Mouse (Mus musculus): ENCODE measurements at regions not wholly inside any gene's neighbourhood (a gene's known extent, or its start where the extent isn't known, plus 50 kb on each side); places are given as distances from the start of the nearest gene placed in this dataset.

DNA sequence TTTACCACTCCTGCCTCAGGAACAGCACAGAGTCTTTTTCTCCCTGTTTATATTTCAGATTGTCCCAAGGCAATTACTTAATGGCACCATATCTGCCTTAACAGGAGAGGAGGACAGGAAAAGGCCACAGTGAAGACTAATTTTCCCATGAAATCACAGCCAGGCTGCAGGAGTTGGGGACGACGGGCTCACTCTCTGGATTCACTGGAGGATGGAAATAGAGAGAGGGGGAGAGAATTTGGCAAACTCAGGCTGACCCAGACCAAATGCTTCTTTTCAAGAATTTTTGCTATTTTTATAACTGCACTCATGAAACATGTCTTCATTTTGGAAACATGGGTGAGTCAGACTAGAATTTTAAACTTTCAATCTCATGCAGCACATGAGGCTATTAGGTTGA lies 250.9 kb downstream of the Gm11361 start:
- Histone ChIP-seq H3K9me3 (ENCODE audit: control insufficient read depth, low read length) (no peaks in the 10 kb centered on the region), H3K36me3 (ENCODE audit: control insufficient read depth, insufficient read depth, low read length) (no peaks in the 10 kb centered on the region), H3K4me2 (replicated peaks; ENCODE audit: low read depth, low read length) (no peak overlapping the region), H3K4me3 (ENCODE audit: low read length) (no peak overlapping the region), H3K27ac (ENCODE audit: low read depth, low read length) (peak overlapping the region; percentile 38; the same call in 1 of the 2 replicates), H3K9ac (ENCODE audit: low read depth, low read length) (no peak overlapping the region), H3K27me3 (ENCODE audit: control insufficient read depth, insufficient read depth, low read length) (no peaks in the 10 kb centered on the region), H3K4me1 (ENCODE audit: control insufficient read depth, insufficient read depth, low read length) (no peaks in the 10 kb centered on the region)
- WGBS, result 36% methylated on average over 2 of the region's 2 CpGs
- no peak for ATAC-seq (ENCODE audit: low FRiP score, low TSS enrichment)

DNA sequence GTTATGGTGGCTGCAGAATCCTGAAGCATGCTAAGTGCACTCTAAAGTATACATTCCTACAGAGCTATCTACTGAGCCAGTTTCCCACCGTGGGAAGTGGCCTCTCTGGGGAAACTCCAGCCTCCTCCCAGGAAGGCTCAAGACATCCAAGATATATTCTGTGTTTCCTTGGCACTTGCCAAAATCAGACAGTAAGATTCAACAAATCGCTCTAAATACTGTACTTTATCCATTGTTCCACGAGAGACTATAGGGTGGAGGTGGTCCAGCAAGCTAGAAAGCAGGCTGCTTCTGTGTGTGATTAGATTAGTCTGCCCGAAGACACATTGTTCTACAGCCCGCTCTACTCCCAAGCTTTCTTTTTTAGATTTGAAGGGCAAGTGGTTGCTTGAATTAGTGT lies 250.5 kb downstream of the Gm11361 start:
- Histone ChIP-seq H3K27ac (ENCODE audit: low read depth, low read length) (peak overlapping the region; percentile 38; the same call in 1 of the 2 replicates), H3K36me3 (ENCODE audit: control insufficient read depth, insufficient read depth, low read length) (no peaks in the 10 kb centered on the region)
- WGBS, result 63% methylated on average over 5 of the region's 5 CpGs

DNA sequence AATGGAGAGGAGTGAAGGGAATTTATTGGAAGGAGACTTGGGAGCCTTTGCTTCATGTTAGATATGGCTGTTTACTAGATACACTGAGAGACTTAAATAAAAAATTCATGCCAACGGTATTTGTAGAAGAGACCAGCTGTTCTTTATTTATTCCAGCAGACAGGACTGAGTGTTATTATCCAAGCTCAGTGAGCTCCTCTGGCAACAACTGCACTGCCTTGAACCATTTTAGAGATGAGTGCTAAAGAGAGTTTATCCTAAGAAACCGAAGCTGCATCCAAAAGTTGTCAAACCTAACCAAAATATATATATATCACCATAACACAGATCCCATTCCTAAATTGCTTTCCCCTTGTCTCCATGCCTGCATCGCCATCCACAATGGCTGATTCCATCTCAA lies 247.0 kb downstream of the Gm11361 start:
- Histone ChIP-seq H3K36me3 (ENCODE audit: control insufficient read depth, insufficient read depth, low read length) (no peaks in the 10 kb centered on the region), H3K9me3 (ENCODE audit: control insufficient read depth, low read length) (no peaks in the 10 kb centered on the region), H3K4me1 (ENCODE audit: control insufficient read depth, insufficient read depth, low read length) (peaks cover 4% of the 10 kb centered on the region; the same call in 1 of the 2 replicates), H3K27ac (ENCODE audit: low read depth, low read length) (no peak overlapping the region), H3K9ac (ENCODE audit: low read depth, low read length) (no peak overlapping the region), H3K27me3 (ENCODE audit: control insufficient read depth, insufficient read depth, low read length) (no peaks in the 10 kb centered on the region), H3K4me2 (replicated peaks; ENCODE audit: low read depth, low read length) (no peak overlapping the region), H3K4me3 (ENCODE audit: low read length) (no peak overlapping the region)
- WGBS, result 85% methylated on average over 3 of the region's 3 CpGs
- ATAC-seq (ENCODE audit: low FRiP score, low TSS enrichment), result no peak

More for the DNA sequence above, 250.5 kb downstream of the Gm11361 start:
- no peak for ATAC-seq (ENCODE audit: low FRiP score, low TSS enrichment)
- Histone ChIP-seq H3K4me2 (replicated peaks; ENCODE audit: low read depth, low read length) (no peak overlapping the region), H3K27me3 (ENCODE audit: control insufficient read depth, insufficient read depth, low read length) (no peaks in the 10 kb centered on the region), H3K9me3 (ENCODE audit: control insufficient read depth, low read length) (no peaks in the 10 kb centered on the region), H3K9ac (ENCODE audit: low read depth, low read length) (no peak overlapping the region), H3K4me1 (ENCODE audit: control insufficient read depth, insufficient read depth, low read length) (no peaks in the 10 kb centered on the region), H3K4me3 (ENCODE audit: low read length) (no peak overlapping the region)

DNA sequence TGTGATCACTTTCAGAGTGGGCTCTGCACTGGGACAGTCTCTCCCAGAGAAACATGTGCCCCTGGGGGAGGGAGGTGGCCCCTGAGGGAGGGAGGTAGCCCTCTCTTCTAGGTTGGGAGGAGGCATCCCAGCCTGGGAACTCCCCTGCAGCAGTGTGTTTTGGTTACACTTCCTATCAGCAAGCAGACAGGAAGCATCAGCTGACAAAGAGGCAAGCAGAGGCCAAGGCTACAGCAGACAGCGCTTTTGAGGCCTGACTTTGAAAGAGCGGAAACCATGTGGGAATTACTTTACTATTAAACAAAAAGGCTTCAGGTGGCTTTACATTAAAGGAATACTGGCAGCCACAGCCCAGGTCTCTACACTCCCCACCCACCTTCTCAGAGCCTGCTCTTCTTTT lies 244.8 kb downstream of the Gm11361 start:
- no peak overlapping the region for H3K9ac ChIP-seq (ENCODE audit: low read depth, low read length)
- no peaks in the 10 kb centered on the region for H3K27me3 ChIP-seq (ENCODE audit: control insufficient read depth, insufficient read depth, low read length)
- no peaks in the 10 kb centered on the region for H3K9me3 ChIP-seq (ENCODE audit: control insufficient read depth, low read length)
- ATAC-seq (ENCODE audit: low FRiP score, low TSS enrichment), result peak; percentile 89
- no peak overlapping the region for H3K4me2 ChIP-seq (replicated peaks; ENCODE audit: low read depth, low read length)
- H3K4me1 ChIP-seq (ENCODE audit: control insufficient read depth, insufficient read depth, low read length), result peaks cover 4% of the 10 kb centered on the region; the same call in 1 of the 2 replicates
- no peaks in the 10 kb centered on the region for H3K36me3 ChIP-seq (ENCODE audit: control insufficient read depth, insufficient read depth, low read length)
- WGBS, result 24% methylated on average over 2 of the region's 2 CpGs
- no peak overlapping the region for H3K4me3 ChIP-seq (ENCODE audit: low read length)
- H3K27ac ChIP-seq (ENCODE audit: low read depth, low read length), result peak overlapping the region; percentile 12; the same call in 1 of the 2 replicates

DNA sequence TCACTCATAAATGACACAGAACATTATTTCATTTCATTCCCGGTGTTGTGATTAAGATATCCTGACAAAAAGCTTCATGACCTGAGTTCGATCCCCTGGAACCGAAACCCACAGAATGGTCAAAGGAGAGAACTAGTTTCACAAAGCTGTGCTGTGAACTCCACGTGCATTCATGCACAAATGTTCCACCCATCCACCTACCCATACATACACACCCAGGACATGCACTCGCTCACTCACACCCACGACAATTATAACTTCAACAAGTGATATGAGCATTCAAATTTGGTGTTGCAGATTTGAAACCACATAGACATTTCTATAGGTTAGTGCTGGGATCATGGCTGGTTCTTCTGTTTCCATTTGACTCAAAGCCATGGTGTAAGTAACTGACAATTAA lies 243.4 kb downstream of the Gm11361 start:
- Histone ChIP-seq H3K4me3 (ENCODE audit: low read length) (no peak overlapping the region), H3K27me3 (ENCODE audit: control insufficient read depth, insufficient read depth, low read length) (no peaks in the 10 kb centered on the region), H3K27ac (ENCODE audit: low read depth, low read length) (no peak overlapping the region), H3K36me3 (ENCODE audit: control insufficient read depth, insufficient read depth, low read length) (no peaks in the 10 kb centered on the region), H3K4me2 (replicated peaks; ENCODE audit: low read depth, low read length) (no peak overlapping the region), H3K9ac (ENCODE audit: low read depth, low read length) (no peak overlapping the region), H3K4me1 (ENCODE audit: control insufficient read depth, insufficient read depth, low read length) (peaks cover 4% of the 10 kb centered on the region; the same call in 1 of the 2 replicates), H3K9me3 (ENCODE audit: control insufficient read depth, low read length) (no peaks in the 10 kb centered on the region)
- ATAC-seq (ENCODE audit: low FRiP score, low TSS enrichment), result no peak
- WGBS, result 95% methylated on average over 6 of the region's 6 CpGs

DNA sequence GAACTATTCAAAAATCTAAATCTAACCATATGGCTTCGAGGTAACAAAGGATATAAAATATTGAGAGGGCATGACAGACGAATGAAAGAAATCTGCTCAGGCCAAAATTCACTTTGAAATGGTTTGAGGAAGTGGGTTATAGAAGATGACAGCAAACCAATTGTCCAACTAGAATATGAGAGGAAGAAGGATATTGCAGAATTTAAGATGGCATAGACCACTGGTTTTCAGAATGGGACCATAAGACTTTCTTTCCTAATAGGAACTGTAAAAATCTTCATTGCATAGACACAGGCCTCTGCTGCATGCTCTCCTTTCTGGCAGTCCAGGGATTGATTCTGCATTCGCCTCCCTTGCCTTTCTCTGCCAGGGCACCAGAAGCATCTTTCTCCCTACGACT lies 240.2 kb downstream of the Gm11361 start:
- ATAC-seq (ENCODE audit: low FRiP score, low TSS enrichment), result no peak
- H3K9ac ChIP-seq (ENCODE audit: low read depth, low read length), result no peak overlapping the region
- WGBS, result 94% methylated on average over 4 of the region's 4 CpGs

DNA sequence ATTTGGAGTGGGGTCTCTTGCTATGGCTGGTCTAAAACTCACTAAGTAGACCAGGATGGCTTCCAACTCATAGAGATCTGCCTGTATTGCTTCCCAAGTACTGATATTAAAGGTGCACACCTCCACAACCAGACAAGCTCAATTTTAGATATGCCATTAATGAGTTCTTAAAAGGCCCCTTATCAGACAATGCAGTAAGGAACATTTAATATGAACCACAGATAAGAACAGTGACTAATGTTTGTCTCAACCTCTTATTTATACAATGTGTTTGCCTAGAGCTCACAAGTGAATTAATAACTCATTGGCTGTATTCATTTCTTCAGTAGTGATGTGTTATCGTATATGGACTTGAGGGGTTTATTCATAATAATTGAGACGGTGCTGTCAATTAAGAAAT lies 234.7 kb downstream of the Gm11361 start:
- H3K4me2 ChIP-seq (replicated peaks; ENCODE audit: low read depth, low read length), result no peak overlapping the region
- H3K4me3 ChIP-seq (ENCODE audit: low read length), result no peak overlapping the region
- no peak overlapping the region for H3K9ac ChIP-seq (ENCODE audit: low read depth, low read length)
- no peak for ATAC-seq (ENCODE audit: low FRiP score, low TSS enrichment)
- H3K4me1 ChIP-seq (ENCODE audit: control insufficient read depth, insufficient read depth, low read length), result no peaks in the 10 kb centered on the region
- 94% methylated on average over 2 of the region's 2 CpGs for whole genome bisulfite sequencing
- no peak overlapping the region for H3K27ac ChIP-seq (ENCODE audit: low read depth, low read length)
- no peaks in the 10 kb centered on the region for H3K27me3 ChIP-seq (ENCODE audit: control insufficient read depth, insufficient read depth, low read length)
- H3K36me3 ChIP-seq (ENCODE audit: control insufficient read depth, insufficient read depth, low read length), result no peaks in the 10 kb centered on the region
- H3K9me3 ChIP-seq (ENCODE audit: control insufficient read depth, low read length), result no peaks in the 10 kb centered on the region

More for the DNA sequence above, 240.2 kb downstream of the Gm11361 start:
- H3K9me3 ChIP-seq (ENCODE audit: control insufficient read depth, low read length), result no peaks in the 10 kb centered on the region
- no peak overlapping the region for H3K27ac ChIP-seq (ENCODE audit: low read depth, low read length)
- H3K27me3 ChIP-seq (ENCODE audit: control insufficient read depth, insufficient read depth, low read length), result no peaks in the 10 kb centered on the region
- H3K36me3 ChIP-seq (ENCODE audit: control insufficient read depth, insufficient read depth, low read length), result no peaks in the 10 kb centered on the region
- H3K4me2 ChIP-seq (replicated peaks; ENCODE audit: low read depth, low read length), result no peak overlapping the region
- H3K4me1 ChIP-seq (ENCODE audit: control insufficient read depth, insufficient read depth, low read length), result peaks cover 4% of the 10 kb centered on the region; the same call in 1 of the 2 replicates
- no peak overlapping the region for H3K4me3 ChIP-seq (ENCODE audit: low read length)

DNA sequence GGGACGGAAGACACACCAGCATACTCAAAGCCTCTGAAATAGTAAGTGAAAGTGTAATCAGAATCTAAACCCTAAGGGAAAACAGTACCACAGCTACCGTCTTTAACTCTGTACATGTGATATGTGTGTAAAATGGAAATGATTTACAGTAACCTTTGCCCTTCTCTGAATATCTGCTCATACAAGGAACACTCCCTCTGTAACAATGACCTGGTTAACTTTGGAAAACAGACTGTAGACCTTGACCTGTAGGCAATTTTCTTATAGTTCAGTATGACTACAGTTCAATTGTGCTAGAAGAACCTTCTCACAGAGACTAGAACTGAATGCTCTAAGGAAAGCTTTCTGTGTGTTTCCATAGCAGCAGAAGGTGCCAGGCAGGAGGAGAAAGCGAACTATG lies 226.4 kb downstream of the Gm11361 start:
- 63% methylated on average over 3 of the region's 3 CpGs for WGBS
- H3K4me1 ChIP-seq (ENCODE audit: control insufficient read depth, insufficient read depth, low read length), result peaks cover 8% of the 10 kb centered on the region; the same call in 1 of the 2 replicates
- no peaks in the 10 kb centered on the region for H3K9me3 ChIP-seq (ENCODE audit: control insufficient read depth, low read length)
- no peak overlapping the region for H3K4me3 ChIP-seq (ENCODE audit: low read length)
- no peak overlapping the region for H3K4me2 ChIP-seq (replicated peaks; ENCODE audit: low read depth, low read length)
- no peaks in the 10 kb centered on the region for H3K36me3 ChIP-seq (ENCODE audit: control insufficient read depth, insufficient read depth, low read length)
- H3K27ac ChIP-seq (ENCODE audit: low read depth, low read length), result no peak overlapping the region
- H3K27me3 ChIP-seq (ENCODE audit: control insufficient read depth, insufficient read depth, low read length), result no peaks in the 10 kb centered on the region
- H3K9ac ChIP-seq (ENCODE audit: low read depth, low read length), result no peak overlapping the region
- ATAC-seq (ENCODE audit: low FRiP score, low TSS enrichment), result no peak

DNA sequence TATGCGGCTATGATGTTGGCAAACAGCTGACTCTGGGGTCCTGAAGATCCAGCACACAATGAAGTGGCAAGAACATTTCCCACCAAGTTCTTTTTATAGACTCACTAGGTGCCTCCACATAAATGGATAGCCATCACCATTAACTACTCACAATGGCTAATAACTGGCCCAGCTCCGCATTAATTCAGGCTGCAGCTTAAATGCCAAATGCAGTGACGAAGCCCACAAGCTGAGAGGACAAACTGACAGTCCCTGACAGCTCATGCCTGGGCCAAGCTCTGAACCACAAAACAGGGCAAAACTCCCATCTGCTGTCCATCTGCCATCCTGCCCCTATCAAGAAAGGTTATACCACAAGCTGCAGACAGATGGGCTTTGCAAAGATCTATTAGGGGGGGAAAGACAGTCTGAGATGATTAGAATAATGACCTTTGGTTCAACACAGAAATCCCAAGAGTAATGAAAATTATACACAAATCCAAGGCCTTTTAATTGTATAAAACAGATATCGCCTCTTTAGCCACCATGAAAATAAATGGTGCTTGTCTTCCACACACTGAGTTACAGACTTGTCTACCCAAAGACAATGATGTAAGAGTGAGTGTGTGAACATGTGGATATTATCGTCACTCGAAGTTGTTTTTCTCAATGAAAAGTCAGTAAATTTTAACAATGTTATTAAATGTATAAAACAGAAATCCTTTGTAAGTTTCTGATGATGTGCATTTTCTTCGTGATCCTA lies 224.1 kb downstream of the Gm11361 start:
- H3K9me3 ChIP-seq (ENCODE audit: control insufficient read depth, low read length), result no peaks in the 10 kb centered on the region
- ATAC-seq (ENCODE audit: low FRiP score, low TSS enrichment), result no peak
- no peaks in the 10 kb centered on the region for H3K27me3 ChIP-seq (ENCODE audit: control insufficient read depth, insufficient read depth, low read length)
- H3K4me1 ChIP-seq (ENCODE audit: control insufficient read depth, insufficient read depth, low read length), result peaks cover 8% of the 10 kb centered on the region; the same call in 1 of the 2 replicates
- WGBS, result 76% methylated on average over 7 of the region's 7 CpGs
- H3K36me3 ChIP-seq (ENCODE audit: control insufficient read depth, insufficient read depth, low read length), result no peaks in the 10 kb centered on the region
- H3K4me2 ChIP-seq (replicated peaks; ENCODE audit: low read depth, low read length), result no peak overlapping the region
- H3K9ac ChIP-seq (ENCODE audit: low read depth, low read length), result no peak overlapping the region
- no peak overlapping the region for H3K4me3 ChIP-seq (ENCODE audit: low read length)
- H3K27ac ChIP-seq (ENCODE audit: low read depth, low read length), result no peak overlapping the region
